Mouse (Mus musculus) small intestine, adult 2 months (tissue): ENCODE measurements around the gene Tgfbi.

Experiments
- CTCF ChIP-seq: fragments of 200-500 bp; IDR thresholded peaks from 2 replicates; pipeline ENCODE4 v1.5.1; 2012; ENCODE audit warnings: low read depth, mild to moderate bottlenecking, control low read depth, inconsistent platforms, low read length, moderate library complexity, mixed read lengths; ENCODE audit not compliant: insufficient replicate concordance, insufficient read length; ENCODE audit errors: extremely low read depth
- POLR2A ChIP-seq: fragments of 200-500 bp; IDR thresholded peaks from 2 replicates; pipeline ENCODE4 v1.6.1; 2012; ENCODE audit warnings: low read depth, mild to moderate bottlenecking, control low read depth, inconsistent platforms, low read length, moderate library complexity

GRCm38 (mm10) chr13:56644031-56644430, 34.7 kb downstream of the Tgfbi start:
- TF ChIP-seq CTCF (no peak), POLR2A (no peak)
